Mouse (Mus musculus) erythroblast, adult 5-6 weeks (primary cell): ENCODE results near the gene Cd52. TPM values are rescaled to one million over a fixed set of nuclear protein-coding genes. Genes with fewer than 3 reads are reported as not detected.
A peak's percentile ranks its signal among the peaks of the same experiment; 100 is the strongest.

Source experiments
- ATAC-seq: replicated peaks from 2 replicates; pipeline ENCODE4 v1.8.0; 2016; ENCODE audit warnings: moderate number of reproducible peaks, mild to moderate bottlenecking, moderate TSS enrichment, inconsistent platforms; ENCODE audit not compliant: poor library complexity, low FRiP score, severe bottlenecking
- total RNA-seq, 2 experiments: library from RNA; stranded (forward) in 1 of 2; stranded (reverse) in 1 of 2; fragments of 150-400 nt in 1 of 2; fragments of 200-764, 138-1000 nt in 1 of 2; gene quantifications; 2 replicates each; pipeline versions ENCODE4 v1.2.3 to v1.2.4; 2015 to 2017; ENCODE audit warnings: low replicate concordance in 2 of 2

Gene Cd52
- total RNA-seq, 2 experiments from 2014 or later = 324 to 347 TPM

DNA sequence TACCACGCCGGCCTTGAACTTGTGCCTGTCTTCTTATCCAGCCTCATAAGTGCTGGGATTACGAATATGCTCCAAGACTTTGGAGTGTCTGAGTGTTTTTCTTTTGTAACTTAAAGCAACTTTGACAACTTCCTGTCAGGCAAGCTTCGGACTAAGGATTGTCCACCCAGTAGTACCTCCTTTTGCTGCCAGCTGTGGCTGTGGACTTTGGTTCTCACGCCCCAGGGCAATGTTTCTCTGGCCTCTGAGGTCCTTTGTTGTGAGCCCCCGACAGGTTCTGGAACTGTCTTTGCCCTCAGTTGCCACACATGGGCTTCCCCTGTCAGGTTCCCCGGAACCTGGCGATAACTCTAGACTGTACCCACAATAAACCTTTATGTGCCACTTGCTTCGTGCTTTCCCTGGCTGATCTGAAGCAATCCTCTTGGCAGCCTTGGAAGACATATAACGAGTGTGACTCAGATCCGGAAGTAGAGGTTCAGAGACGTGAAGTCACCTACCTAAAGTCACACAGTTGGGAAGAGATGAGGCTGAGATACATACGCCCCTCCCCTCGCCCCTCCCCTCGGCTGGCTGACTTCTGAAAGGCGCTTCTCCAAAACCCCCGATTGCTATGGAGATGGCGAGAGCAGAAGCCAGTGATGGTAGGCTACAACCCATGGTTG lies 33.6 kb downstream of the Cd52 start:
- ATAC-seq = no peak

DNA sequence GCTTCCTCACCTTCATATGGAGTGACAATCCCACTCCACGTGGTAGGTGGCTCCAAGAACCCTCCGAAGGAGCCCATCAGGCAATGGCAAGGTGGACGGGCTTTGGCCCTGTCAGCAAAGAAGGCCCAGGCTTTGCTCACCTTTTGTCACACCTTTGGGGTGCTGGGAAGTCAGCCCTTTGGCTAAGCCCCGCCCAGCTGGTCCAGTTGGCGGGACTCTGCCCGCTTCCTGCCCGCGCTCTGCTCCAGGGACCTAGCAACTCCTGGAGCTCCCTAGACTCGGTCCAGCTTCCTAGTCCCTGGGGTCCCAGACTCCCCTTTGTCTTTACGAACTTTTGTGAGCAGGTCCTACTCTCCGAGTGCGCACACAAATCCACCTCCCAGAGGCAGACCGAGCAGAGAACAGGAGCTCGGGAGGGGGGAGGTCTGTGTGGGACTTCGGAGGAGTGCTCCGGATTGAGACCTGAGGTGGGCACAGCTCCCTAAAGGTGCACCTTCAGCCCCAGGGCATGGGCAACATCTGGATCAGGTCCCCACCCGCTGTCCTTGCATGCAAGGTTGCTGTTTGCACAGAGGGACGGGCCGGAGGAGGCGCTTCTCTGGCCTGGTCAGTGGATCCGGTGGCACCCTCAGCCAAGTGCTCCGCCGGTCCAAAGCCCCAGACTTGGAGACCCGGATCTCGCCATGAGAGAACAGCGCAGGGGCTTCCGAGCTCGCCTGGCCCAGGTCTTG lies 34.6 kb downstream of the Cd52 start, which contains the start of gene Crybg2:
Gene Crybg2, plus strand, starts transcription at position 681 of the 731 bp plus-strand sequence.
- no peak for ATAC-seq

DNA sequence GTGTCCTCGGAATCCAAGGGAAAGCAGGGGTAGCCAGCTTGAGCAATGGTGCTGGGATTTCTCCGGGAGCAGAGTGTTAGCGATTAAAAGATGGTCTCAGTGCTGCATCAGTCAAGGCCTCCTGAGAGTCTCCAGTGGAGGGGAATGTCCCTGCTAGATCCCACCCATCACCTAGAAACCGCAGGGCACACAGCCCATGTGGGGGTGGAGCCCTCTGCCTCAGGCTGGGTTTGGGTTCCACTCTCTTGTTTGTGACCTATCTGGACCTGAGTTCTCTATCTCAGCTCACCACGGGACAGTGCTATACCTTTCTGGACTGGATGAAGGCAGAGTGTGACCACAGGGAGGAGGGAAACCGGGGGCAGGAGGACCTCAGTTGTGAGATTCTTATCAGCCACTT lies 36.0 kb downstream of the Cd52 start:
- ATAC-seq = no peak

DNA sequence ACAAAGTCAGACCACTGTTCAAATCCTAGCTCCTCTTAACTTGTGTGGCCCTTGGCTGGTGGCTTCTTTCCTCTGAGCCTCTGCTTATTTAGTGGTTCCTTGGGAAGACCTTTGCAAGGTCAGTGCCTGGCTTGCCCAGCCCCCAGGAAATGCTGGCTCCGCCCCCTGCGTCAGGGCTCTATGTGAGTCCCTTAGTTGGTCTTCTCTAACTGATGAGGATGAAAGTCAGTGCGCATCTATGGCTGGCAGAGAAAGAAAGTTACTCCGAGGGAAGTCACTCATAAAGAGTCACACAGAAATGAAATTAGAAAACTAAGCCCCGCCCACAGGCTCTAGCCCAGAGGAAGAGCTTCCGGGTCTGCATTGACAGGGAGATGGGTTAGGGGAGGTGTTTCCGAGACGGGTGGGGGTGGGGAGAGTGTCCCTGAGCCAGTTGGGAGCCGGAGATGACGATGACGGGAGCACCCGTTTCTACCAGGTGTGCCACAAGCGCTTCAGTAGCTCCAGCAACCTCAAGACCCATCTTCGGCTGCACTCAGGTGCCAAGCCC lies 36.6 kb downstream of the Cd52 start:
- ATAC-seq = no peak

DNA sequence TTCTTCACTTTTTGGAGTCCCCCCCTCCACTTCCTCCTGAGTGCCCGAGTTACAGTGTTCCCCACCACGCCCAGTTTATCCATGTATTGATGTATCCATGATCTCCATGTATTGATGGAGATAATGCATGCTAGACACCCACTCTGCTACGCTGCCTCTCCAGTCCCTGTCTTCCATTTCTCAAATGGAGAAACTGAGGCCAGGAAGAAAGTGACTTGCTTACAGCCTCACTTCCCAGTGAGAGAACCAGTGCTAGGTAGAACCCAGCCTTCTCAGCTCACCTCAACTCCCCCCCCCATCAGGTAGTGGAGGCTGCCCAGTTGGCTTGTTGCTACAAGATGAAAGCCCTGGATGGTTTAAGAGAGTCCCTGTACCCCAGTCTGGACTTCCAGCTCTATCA lies 41.3 kb downstream of the Cd52 start, which contains the start of gene Zfp683:
Gene Zfp683, plus strand, starts transcription at position 301 of the 400 bp plus-strand sequence.
- no peak for ATAC-seq

DNA sequence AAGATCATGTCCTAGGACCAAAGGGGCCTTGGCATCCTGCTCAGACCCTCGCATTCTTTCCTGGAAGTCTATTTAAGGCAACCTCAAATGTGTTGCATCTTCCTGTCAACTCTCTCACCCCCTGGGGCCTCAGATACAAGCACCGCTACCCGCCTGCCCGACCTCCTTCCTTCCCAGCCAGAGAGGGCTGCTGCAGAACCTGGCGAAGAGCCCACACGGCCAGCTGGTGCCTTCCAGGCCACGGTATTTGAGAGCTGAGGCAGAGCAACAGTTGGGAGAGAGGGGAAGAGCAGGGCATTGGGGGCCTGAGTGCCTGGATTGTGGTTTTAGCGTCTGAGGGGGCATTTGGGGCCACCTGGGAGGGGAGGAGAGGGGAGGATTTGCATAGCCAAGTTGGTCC lies 42.3 kb downstream of the Cd52 start:
- no peak for ATAC-seq

DNA sequence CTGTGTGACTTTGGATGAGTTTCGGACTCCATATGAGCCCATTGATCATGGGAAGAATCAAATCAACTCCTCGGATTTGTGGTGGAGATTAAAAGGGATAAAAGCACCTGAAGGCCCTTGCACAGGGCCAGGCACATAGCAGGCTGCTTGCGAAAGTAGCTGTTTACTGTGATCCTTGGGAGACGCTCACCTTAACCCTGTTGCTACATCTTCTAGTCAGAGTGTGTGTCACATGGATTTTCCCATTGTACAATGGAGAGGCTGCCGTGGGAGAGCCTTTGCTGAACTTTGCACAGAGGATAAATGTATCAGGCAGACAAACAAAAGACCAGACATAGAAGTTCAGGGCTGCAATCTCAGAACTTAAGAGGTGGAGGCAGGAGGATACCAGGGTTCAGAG lies 43.0 kb downstream of the Cd52 start:
- no peak for ATAC-seq

DNA sequence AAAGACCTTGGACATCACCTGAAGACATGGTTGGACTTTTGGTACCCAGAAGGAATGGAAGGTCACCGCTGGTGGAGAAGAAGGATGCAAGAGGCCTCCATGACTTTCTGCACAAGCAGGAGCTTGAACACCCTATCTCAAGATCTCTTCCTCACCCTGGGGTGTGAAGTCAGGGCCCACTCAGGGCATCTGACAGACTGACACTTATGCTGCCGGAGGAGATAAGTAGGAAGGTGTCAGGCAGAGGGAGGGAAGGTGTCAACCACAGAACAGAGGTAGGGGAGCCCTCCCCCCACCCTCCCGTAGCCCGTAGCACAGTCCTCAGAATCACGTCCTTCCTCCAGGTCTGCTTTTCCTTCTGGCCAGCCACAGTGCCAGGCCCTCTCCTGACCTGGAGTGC lies 47.2 kb downstream of the Cd52 start:
- no peak for ATAC-seq

DNA sequence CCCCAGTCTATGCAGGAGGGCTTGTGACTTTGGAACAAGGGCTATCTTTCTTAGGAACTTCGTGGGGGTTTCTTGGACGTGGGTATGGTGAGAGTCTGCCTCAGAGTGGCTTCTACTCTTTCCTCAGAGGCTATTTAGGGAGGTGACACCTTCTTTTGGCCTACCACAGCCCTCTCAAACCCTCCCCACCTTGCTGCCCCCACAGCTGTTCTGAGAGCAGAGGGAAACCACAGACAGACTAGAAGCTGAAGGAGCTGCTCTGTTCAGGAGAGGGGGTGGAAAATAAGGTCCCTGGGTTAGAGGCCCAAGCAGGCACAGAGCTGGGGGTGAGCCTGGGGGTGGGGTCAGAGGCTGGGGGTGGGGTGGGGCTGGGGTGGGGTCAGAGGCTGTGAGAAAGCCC lies 51.8 kb downstream of the Cd52 start:
- no peak for ATAC-seq

DNA sequence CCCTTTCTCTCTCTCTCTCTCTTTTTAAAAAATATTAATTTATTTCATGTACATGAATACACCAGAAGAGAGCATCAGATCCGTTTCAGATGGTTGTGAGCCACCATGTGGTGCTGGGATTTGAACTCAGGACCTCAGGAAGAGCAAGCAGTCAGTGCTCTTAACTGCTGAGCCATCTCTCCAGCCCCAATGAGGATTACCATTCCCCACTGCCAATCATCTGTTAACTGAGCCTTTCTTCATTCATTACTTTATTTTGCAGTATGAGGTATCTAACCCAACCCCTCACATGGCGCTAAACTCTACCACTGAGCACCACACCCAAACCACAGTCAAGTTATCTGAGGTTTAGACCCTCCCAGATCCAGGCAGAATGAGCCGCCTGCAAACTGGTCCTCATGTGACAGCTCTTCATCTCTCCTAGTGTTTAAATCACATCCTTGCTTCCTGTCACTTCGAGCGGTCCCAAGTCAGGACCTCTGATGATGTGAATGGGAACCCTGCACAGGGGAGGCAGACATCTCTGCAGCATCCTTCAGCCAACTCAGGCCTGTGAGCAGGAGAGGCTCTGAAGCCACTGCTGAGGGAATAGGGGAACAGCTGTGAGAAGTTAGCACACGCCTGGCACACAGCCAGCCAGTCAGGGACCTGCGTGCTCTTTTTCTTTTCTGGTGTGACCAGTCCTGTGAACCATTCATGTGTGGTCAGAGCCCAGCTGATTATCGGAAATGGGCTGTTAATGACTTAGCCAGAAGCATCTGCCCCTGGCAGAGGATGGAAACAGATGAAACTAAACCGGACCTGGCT lies 53.4 kb downstream of the Cd52 start:
- ATAC-seq = no peak

DNA sequence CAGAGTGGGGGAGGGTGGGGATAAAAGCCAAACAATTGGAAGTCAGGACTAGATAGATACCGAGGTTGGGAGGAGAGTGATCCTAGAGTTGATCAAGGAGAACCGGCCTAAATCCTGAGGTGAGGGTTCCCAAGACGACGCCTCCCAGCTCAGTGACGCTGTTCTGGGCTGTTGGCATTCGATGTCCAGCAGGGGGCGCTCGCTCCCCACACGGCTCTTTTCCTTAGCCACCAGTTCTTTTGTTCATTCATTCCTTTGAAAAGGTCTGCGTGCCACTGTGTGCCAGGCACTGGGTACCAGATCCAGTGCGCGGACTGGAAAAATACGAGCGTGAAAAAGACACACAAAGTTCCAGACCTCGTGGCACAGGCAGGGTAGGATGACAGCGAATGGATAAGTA lies 58.9 kb downstream of the Cd52 start:
- peak; percentile 78 for ATAC-seq

Other genes starting within 250 kb of the Cd52 start
- 40.0 and 40.1 TPM in 2 replicates for gene Rps6ka1, start 207.3 kb downstream of the Cd52 start, total RNA-seq (2015; ENCODE audit: low replicate concordance)
- 67.2 and 89.1 TPM in 2 replicates for gene Rps6ka1, start 207.3 kb downstream of the Cd52 start, total RNA-seq (2017; ENCODE audit: low replicate concordance)
- 970 and 984 TPM in 2 replicates for gene Hmgn2, start 126.4 kb downstream of the Cd52 start, total RNA-seq (2015; ENCODE audit: low replicate concordance)
- 403 and 537 TPM in 2 replicates for gene Hmgn2, start 126.4 kb downstream of the Cd52 start, total RNA-seq (2017; ENCODE audit: low replicate concordance)
- gene Dhdds, start 94.2 kb downstream of the Cd52 start, total RNA-seq (2015; ENCODE audit: low replicate concordance) = 9.6 and 17.3 TPM in 2 replicates
- gene Dhdds, start 94.2 kb downstream of the Cd52 start, total RNA-seq (2017; ENCODE audit: low replicate concordance) = 6.6 and 12.2 TPM in 2 replicates
- gene Lin28a, start 76.2 kb downstream of the Cd52 start, total RNA-seq (2015; ENCODE audit: low replicate concordance) = 3.3 TPM in 1 of 2 replicates, not detected in the other
- gene Lin28a, start 76.2 kb downstream of the Cd52 start, total RNA-seq (2017; ENCODE audit: low replicate concordance) = 6.4 and 8.9 TPM in 2 replicates
- not detected in 2 replicates for gene Zfp683, start 41.2 kb downstream of the Cd52 start, total RNA-seq (2015; ENCODE audit: low replicate concordance)
- not detected in 2 replicates for gene Zfp683, start 41.2 kb downstream of the Cd52 start, total RNA-seq (2017; ENCODE audit: low replicate concordance)
- not detected in 2 replicates for gene Crybg2, start 34.3 kb downstream of the Cd52 start, total RNA-seq (2015; ENCODE audit: low replicate concordance)
- not detected in 2 replicates for gene Crybg2, start 34.3 kb downstream of the Cd52 start, total RNA-seq (2017; ENCODE audit: low replicate concordance)
- 0.84 TPM in 1 of 2 replicates, not detected in the other for gene Ubxn11, start 7.5 kb upstream of the Cd52 start, total RNA-seq (2015; ENCODE audit: low replicate concordance)
- gene Ubxn11, start 7.5 kb upstream of the Cd52 start, total RNA-seq (2017; ENCODE audit: low replicate concordance) = 2.4 TPM in 1 of 2 replicates, not detected in the other
- 231 and 242 TPM in 2 replicates for gene Sh3bgrl3, start 33.7 kb upstream of the Cd52 start, total RNA-seq (2015; ENCODE audit: low replicate concordance)
- gene Sh3bgrl3, start 33.7 kb upstream of the Cd52 start, total RNA-seq (2017; ENCODE audit: low replicate concordance) = 56.2 and 119 TPM in 2 replicates
- 20.3 and 29.2 TPM in 2 replicates for gene Cep85, start 92.0 kb upstream of the Cd52 start, total RNA-seq (2015; ENCODE audit: low replicate concordance)
- gene Cep85, start 92.0 kb upstream of the Cd52 start, total RNA-seq (2017; ENCODE audit: low replicate concordance) = 50.7 and 68.1 TPM in 2 replicates
- not detected in 2 replicates for gene Gm7534, start 107.9 kb upstream of the Cd52 start, total RNA-seq (2015; ENCODE audit: low replicate concordance)
- gene Gm7534, start 107.9 kb upstream of the Cd52 start, total RNA-seq (2017; ENCODE audit: low replicate concordance) = not detected in 2 replicates
- gene Catsper4, start 132.3 kb upstream of the Cd52 start, total RNA-seq (2015; ENCODE audit: low replicate concordance) = not detected in 2 replicates
- not detected in 2 replicates for gene Catsper4, start 132.3 kb upstream of the Cd52 start, total RNA-seq (2017; ENCODE audit: low replicate concordance)
- gene Cnksr1, start 143.3 kb upstream of the Cd52 start, total RNA-seq (2015; ENCODE audit: low replicate concordance) = not detected in 2 replicates
- gene Cnksr1, start 143.3 kb upstream of the Cd52 start, total RNA-seq (2017; ENCODE audit: low replicate concordance) = not detected in 2 replicates
- gene E130218I03Rik, start 148.6 kb upstream of the Cd52 start, total RNA-seq (2015; ENCODE audit: low replicate concordance) = not detected in 2 replicates
- 0.70 TPM in 1 of 2 replicates, not detected in the other for gene E130218I03Rik, start 148.6 kb upstream of the Cd52 start, total RNA-seq (2017; ENCODE audit: low replicate concordance)
- gene Zfp593, start 150.5 kb upstream of the Cd52 start, total RNA-seq (2015; ENCODE audit: low replicate concordance) = 0.38 and 0.63 TPM in 2 replicates
- 0.84 and 1.4 TPM in 2 replicates for gene Zfp593, start 150.5 kb upstream of the Cd52 start, total RNA-seq (2017; ENCODE audit: low replicate concordance)
- not detected in 2 replicates for gene Gm30191, start 151.9 kb upstream of the Cd52 start, total RNA-seq (2015; ENCODE audit: low replicate concordance)
- gene Gm30191, start 151.9 kb upstream of the Cd52 start, total RNA-seq (2017; ENCODE audit: low replicate concordance) = not detected in 2 replicates
- not detected in 2 replicates for gene Grrp1, start 159.0 kb upstream of the Cd52 start, total RNA-seq (2015; ENCODE audit: low replicate concordance)
- not detected in 2 replicates for gene Grrp1, start 159.0 kb upstream of the Cd52 start, total RNA-seq (2017; ENCODE audit: low replicate concordance)
- gene Pdik1l, start 192.8 kb upstream of the Cd52 start, total RNA-seq (2015; ENCODE audit: low replicate concordance) = 9.8 and 12.3 TPM in 2 replicates
- 13.2 and 16.2 TPM in 2 replicates for gene Pdik1l, start 192.8 kb upstream of the Cd52 start, total RNA-seq (2017; ENCODE audit: low replicate concordance)
- not detected in 2 replicates for gene Trim63, start 220.0 kb upstream of the Cd52 start, total RNA-seq (2015; ENCODE audit: low replicate concordance)
- gene Trim63, start 220.0 kb upstream of the Cd52 start, total RNA-seq (2017; ENCODE audit: low replicate concordance) = not detected in 2 replicates
- gene Slc30a2, start 248.1 kb upstream of the Cd52 start, total RNA-seq (2015; ENCODE audit: low replicate concordance) = not detected in 2 replicates
- gene Slc30a2, start 248.1 kb upstream of the Cd52 start, total RNA-seq (2017; ENCODE audit: low replicate concordance) = not detected in 2 replicates